ENCODE assay signal across 13 mouse cellular contexts in genomic region chr1:81077665-81078314, GRCm38 (mm10). TPM values are rescaled to one million over a fixed set of nuclear protein-coding genes. Genes with fewer than 3 reads are reported as not detected.
A peak's percentile ranks its signal among the peaks of the same experiment; 100 is the strongest.
DNase-seq lines count a peak whose midpoint lies in the region; ATAC-seq and TF ChIP-seq lines count a peak whose summit lies in the region.
"Had no signal": no experiment of that assay in that cellular context is flagged by ENCODE, and none has a peak within 500 bp of the region (broad histone marks: within the 10 kb centered on the region; RNA-seq: fewer than 3 reads in every experiment).

No protein-coding gene starts in this region.

- ATAC-seq in hindbrain, embryonic 13.5 days (ENCODE audit: low FRiP score): no peak
- peak; percentile 56 for ATAC-seq in midbrain, embryonic 16.5 days
- no peak for ATAC-seq in liver, embryonic 11.5 days (replicated peaks; ENCODE audit: low FRiP score)
- ATAC-seq: liver, postnatal 0 days had no signal

- TF ChIP-seq CTCF in cerebellum, adult 2 months (IDR thresholded peaks at IDR 0.05; ENCODE audit: borderline replicate concordance, insufficient read depth, low read depth, low read length): no peak

- H3K27ac ChIP-seq in cerebellum, adult 2 months (ENCODE audit: insufficient read depth, low read length): peak overlapping the region; percentile 96; the same call in 1 of the 2 replicates
- H3K27ac ChIP-seq in forebrain, embryonic 10.5 days: no peak overlapping the region
- H3K27ac ChIP-seq in hindbrain, embryonic 13.5 days: peak overlapping the region; percentile 98
- H3K27ac ChIP-seq in midbrain, embryonic 16.5 days (ENCODE audit: low read length): peak overlapping the region; percentile 96
- H3K27ac ChIP-seq in heart, embryonic 10.5 days: no peak overlapping the region
- H3K27ac ChIP-seq in liver, embryonic 11.5 days (ENCODE audit: low read depth, low read length): no peak overlapping the region
- H3K27ac ChIP-seq: embryonic facial prominence, embryonic 13.5 days; limb, embryonic 12.5 days had no signal

- H3K9ac ChIP-seq in hindbrain, embryonic 13.5 days: peak overlapping the region; percentile 72
- peak overlapping the region; percentile 62 for H3K9ac ChIP-seq in midbrain, embryonic 16.5 days (ENCODE audit: low read depth, low read length)
- no peak overlapping the region for H3K9ac ChIP-seq in liver, embryonic 11.5 days (ENCODE audit: low read depth, low read length)
- H3K9ac ChIP-seq: embryonic facial prominence, embryonic 13.5 days; limb, embryonic 12.5 days; liver, postnatal 0 days had no signal

- H3K4me1 ChIP-seq in cerebellum, adult 2 months (ENCODE audit: control insufficient read depth, insufficient read depth, low read length): no peaks in the 10 kb centered on the region; the same call in 1 of the 2 replicates
- H3K4me1 ChIP-seq in forebrain, embryonic 10.5 days: peaks cover 17% of the 10 kb centered on the region
- H3K4me1 ChIP-seq in hindbrain, embryonic 13.5 days (replicated peaks): peaks cover 7% of the 10 kb centered on the region
- H3K4me1 ChIP-seq in midbrain, embryonic 16.5 days (ENCODE audit: control insufficient read depth, insufficient read depth, low read length): peaks cover 11% of the 10 kb centered on the region
- no peaks in the 10 kb centered on the region for H3K4me1 ChIP-seq in heart, embryonic 10.5 days
- H3K4me1 ChIP-seq in liver, embryonic 11.5 days (replicated peaks; ENCODE audit: control insufficient read depth, insufficient read depth, low read length): no peaks in the 10 kb centered on the region
- H3K4me1 ChIP-seq: embryonic facial prominence, embryonic 13.5 days; limb, embryonic 12.5 days had no signal

- no peaks in the 10 kb centered on the region for H3K27me3 ChIP-seq in cerebellum, adult 2 months (ENCODE audit: control insufficient read depth, insufficient read depth, low read length)
- H3K27me3 ChIP-seq in forebrain, embryonic 10.5 days (ENCODE audit: poor library complexity, severe bottlenecking): no peaks in the 10 kb centered on the region
- no peaks in the 10 kb centered on the region for H3K27me3 ChIP-seq in hindbrain, embryonic 13.5 days
- H3K27me3 ChIP-seq in midbrain, embryonic 16.5 days (ENCODE audit: control insufficient read depth, insufficient read depth, low read depth, low read length): no peaks in the 10 kb centered on the region
- H3K27me3 ChIP-seq in heart, embryonic 10.5 days (ENCODE audit: insufficient read depth, poor library complexity, severe bottlenecking): no peaks in the 10 kb centered on the region
- H3K27me3 ChIP-seq in liver, embryonic 11.5 days (replicated peaks; ENCODE audit: control insufficient read depth, insufficient read depth, low read length): no peaks in the 10 kb centered on the region
- H3K27me3 ChIP-seq: limb, embryonic 12.5 days had no signal

- no peak for TF ChIP-seq POLR2A in cerebellum, adult 2 months (IDR thresholded peaks at IDR 0.05; ENCODE audit: borderline replicate concordance, insufficient read depth, low read length)

- H3K4me2 ChIP-seq in hindbrain, embryonic 13.5 days: peak overlapping the region; percentile 53
- peak overlapping the region; percentile 61 for H3K4me2 ChIP-seq in midbrain, embryonic 16.5 days (ENCODE audit: low read length)
- H3K4me2 ChIP-seq in liver, embryonic 11.5 days: no peak overlapping the region
- H3K4me2 ChIP-seq: embryonic facial prominence, embryonic 13.5 days; limb, embryonic 12.5 days had no signal

- DNase-seq in cerebellum, adult 2 months: peak in 1 of 2 experiments; percentile 47
- DNase-seq in cerebellum, postnatal 4 days (ENCODE audit: low spot score in 2 of 2): no peak
- DNase-seq in forebrain, embryonic 10.5 days (ENCODE audit: extremely low spot score, low spot score): no peak
- DNase-seq in T-cell, adult 2 months (ENCODE audit: low spot score): no peak
- no peak for DNase-seq in heart, embryonic 10.5 days (ENCODE audit: low spot score)
- no peak for DNase-seq in liver, embryonic 11.5 days (ENCODE audit: low spot score)
- DNase-seq: adrenal gland, postnatal 10 days; kidney, adult 2 months; liver, postnatal 0 days had no signal

- no peaks in the 10 kb centered on the region for H3K36me3 ChIP-seq in forebrain, embryonic 10.5 days (replicated peaks)
- no peaks in the 10 kb centered on the region for H3K36me3 ChIP-seq in hindbrain, embryonic 13.5 days
- H3K36me3 ChIP-seq in midbrain, embryonic 16.5 days (ENCODE audit: control insufficient read depth, insufficient read depth, low read length): no peaks in the 10 kb centered on the region
- no peaks in the 10 kb centered on the region for H3K36me3 ChIP-seq in heart, embryonic 10.5 days
- H3K36me3 ChIP-seq in liver, embryonic 11.5 days (ENCODE audit: control insufficient read depth, insufficient read depth, low read length): no peaks in the 10 kb centered on the region
- H3K36me3 ChIP-seq: embryonic facial prominence, embryonic 13.5 days; limb, embryonic 12.5 days had no signal

- H3K4me3 ChIP-seq in cerebellum, adult 2 months (replicated peaks; ENCODE audit: insufficient read depth, low read depth, low read length): peak overlapping the region; percentile 95
- peak overlapping the region; percentile 37; the same call in 1 of the 2 replicates for H3K4me3 ChIP-seq in forebrain, embryonic 10.5 days
- H3K4me3 ChIP-seq in hindbrain, embryonic 13.5 days: peak overlapping the region; percentile 44
- peak overlapping the region; percentile 52 for H3K4me3 ChIP-seq in midbrain, embryonic 16.5 days (ENCODE audit: low read depth, low read length)
- H3K4me3 ChIP-seq in heart, embryonic 10.5 days: no peak overlapping the region
- no peak overlapping the region for H3K4me3 ChIP-seq in liver, embryonic 11.5 days (ENCODE audit: low read depth, low read length)
- H3K4me3 ChIP-seq: embryonic facial prominence, embryonic 13.5 days; limb, embryonic 12.5 days had no signal

- WGBS in cerebellum, adult 2 months: 17% methylated on average over 9 of the region's 9 CpGs
- 71% methylated on average over 9 of the region's 9 CpGs for WGBS in forebrain, embryonic 10.5 days
- 51% methylated on average over 9 of the region's 9 CpGs for WGBS in hindbrain, embryonic 13.5 days
- WGBS in midbrain, embryonic 16.5 days: 34% methylated on average over 9 of the region's 9 CpGs
- 79% methylated on average over 9 of the region's 9 CpGs for WGBS in heart, embryonic 10.5 days
- WGBS in liver, embryonic 11.5 days: 77% methylated on average over 9 of the region's 9 CpGs

- H3K9me3 ChIP-seq in forebrain, embryonic 10.5 days: no peaks in the 10 kb centered on the region
- no peaks in the 10 kb centered on the region for H3K9me3 ChIP-seq in hindbrain, embryonic 13.5 days
- H3K9me3 ChIP-seq in midbrain, embryonic 16.5 days (replicated peaks; ENCODE audit: control insufficient read depth, low read length, poor library complexity, severe bottlenecking): no peaks in the 10 kb centered on the region
- no peaks in the 10 kb centered on the region for H3K9me3 ChIP-seq in heart, embryonic 10.5 days
- H3K9me3 ChIP-seq in liver, embryonic 11.5 days (ENCODE audit: control insufficient read depth, low read length): no peaks in the 10 kb centered on the region
- H3K9me3 ChIP-seq: embryonic facial prominence, embryonic 13.5 days; limb, embryonic 12.5 days had no signal

RNA-seq across cellular contexts. Expression of gene Nyap2, which starts 1.0 kb away (rescaled TPM):
- polyA plus RNA-seq in cerebellum, adult 2 months (2012; rRNA removed): 8.7 and 9.0 TPM in 2 replicates
- polyA plus RNA-seq in forebrain, embryonic 10.5 days (2016; fragmentation: Nextera tagmentation; extraction: Ambion mirVana): 0.11 and 0.14 TPM in 2 replicates
- 13.1 and 14.1 TPM in 2 replicates for polyA plus RNA-seq in hindbrain, embryonic 13.5 days (2015; fragmentation: Nextera tagmentation; extraction: Ambion mirVana)
- 12.9 and 13.6 TPM in 2 replicates for polyA plus RNA-seq in midbrain, embryonic 16.5 days (2015; fragmentation: Nextera tagmentation; extraction: Ambion mirVana)
- 0.04 TPM in 1 of 2 replicates, not detected in the other for polyA plus RNA-seq in heart, embryonic 10.5 days (2016; fragmentation: Nextera tagmentation; extraction: Ambion mirVana)
- 0.08 TPM in 1 of 2 replicates, not detected in the other for polyA plus RNA-seq in liver, embryonic 11.5 days (2014; fragmentation: Nextera tagmentation; extraction: Ambion mirVana)
- polyA plus RNA-seq: liver, postnatal 0 days had no signal

Comparison
In these comparisons a context has a peak if more than half of its experiments do, and no peak if none do; other contexts are left out.
1. H3K27ac ChIP-seq: peak in cerebellum, adult 2 months (single experiment), hindbrain, embryonic 13.5 days (single experiment) and midbrain, embryonic 16.5 days (single experiment); none in forebrain, embryonic 10.5 days (single experiment), heart, embryonic 10.5 days (single experiment) and liver, embryonic 11.5 days (single experiment).
2. H3K4me3 ChIP-seq: peak in cerebellum, adult 2 months (single experiment), forebrain, embryonic 10.5 days (single experiment), hindbrain, embryonic 13.5 days (single experiment) and midbrain, embryonic 16.5 days (single experiment); none in heart, embryonic 10.5 days (single experiment) and liver, embryonic 11.5 days (single experiment).